Mouse (Mus musculus) bone marrow macrophage, adult 2 months (primary cell): ENCODE measurements at regions not wholly inside any gene's neighbourhood (a gene's known extent, or its start where the extent isn't known, plus 50 kb on each side); places are given as distances from the start of the nearest gene placed in this dataset.

Source experiments
- CTCF ChIP-seq: IDR thresholded peaks from 2 replicates; pipeline ENCODE4 v1.5.1; 2012; ENCODE audit warnings: low read depth, mild to moderate bottlenecking, low read length, moderate library complexity
- POLR2A ChIP-seq: IDR thresholded peaks from 2 replicates; pipeline ENCODE4 v1.6.1; 2012; ENCODE audit warnings: mild to moderate bottlenecking, low read depth, low read length, borderline replicate concordance

DNA sequence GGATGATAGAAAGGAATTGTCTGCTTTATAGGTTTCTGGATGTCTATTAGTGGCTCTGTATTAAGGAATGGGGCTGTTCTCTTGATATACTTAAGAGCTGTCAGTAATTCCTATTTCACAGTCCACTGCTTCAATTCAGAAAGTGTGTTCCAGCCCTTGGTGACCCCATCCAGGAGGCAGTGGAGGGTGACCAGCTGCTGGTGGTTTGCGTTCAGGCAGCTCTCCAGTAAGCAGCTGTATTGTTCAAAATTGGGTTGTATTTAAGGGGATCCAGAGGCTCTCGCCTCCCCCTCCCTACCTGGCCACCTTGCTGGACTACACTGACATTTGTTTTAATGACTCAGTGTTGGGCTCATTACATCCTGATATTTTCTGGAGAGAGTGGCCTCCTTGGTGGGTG, 598.4 kb upstream of the Kirrel3 start:
- TF ChIP-seq CTCF (no peak), POLR2A (no peak)
